Mouse (Mus musculus) urinary bladder, adult 18-20 months (tissue): Measurements from ENCODE around the gene Pygo2.
"Not testable (repeated sequence)": the region's sequence is repeated elsewhere in the genome, so short reads cannot be mapped to it uniquely, and the experiment has no call there.

Experiments used
- DNase-seq, 2 experiments: peaks; one replicate each; pipeline ENCODE4 v3.0.0; 2022; ENCODE audit warnings: low spot score in 2 of 2, mixed read lengths in 2 of 2

Pygo2 gene

DNA sequence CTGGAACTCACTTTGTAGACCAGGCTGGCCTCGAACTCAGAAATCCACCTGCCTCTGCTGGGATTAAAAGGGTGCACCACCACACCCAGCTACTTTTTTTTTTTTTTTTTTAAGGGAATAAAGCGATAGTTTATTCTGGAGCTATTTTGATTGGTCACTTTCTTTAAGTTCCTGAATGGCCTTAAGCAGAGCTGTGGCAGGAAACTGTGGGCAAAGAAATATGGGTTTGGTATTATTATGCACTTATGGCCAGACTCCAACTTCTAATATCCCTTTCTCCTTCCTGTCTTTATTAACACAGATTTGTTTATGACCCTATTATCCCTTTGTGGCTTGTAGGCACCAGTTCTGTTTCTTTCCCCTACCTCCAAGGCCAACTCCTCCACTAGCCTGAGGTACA, 9.6 kb upstream of the Pygo2 start:
- DNase-seq = no peak

DNA sequence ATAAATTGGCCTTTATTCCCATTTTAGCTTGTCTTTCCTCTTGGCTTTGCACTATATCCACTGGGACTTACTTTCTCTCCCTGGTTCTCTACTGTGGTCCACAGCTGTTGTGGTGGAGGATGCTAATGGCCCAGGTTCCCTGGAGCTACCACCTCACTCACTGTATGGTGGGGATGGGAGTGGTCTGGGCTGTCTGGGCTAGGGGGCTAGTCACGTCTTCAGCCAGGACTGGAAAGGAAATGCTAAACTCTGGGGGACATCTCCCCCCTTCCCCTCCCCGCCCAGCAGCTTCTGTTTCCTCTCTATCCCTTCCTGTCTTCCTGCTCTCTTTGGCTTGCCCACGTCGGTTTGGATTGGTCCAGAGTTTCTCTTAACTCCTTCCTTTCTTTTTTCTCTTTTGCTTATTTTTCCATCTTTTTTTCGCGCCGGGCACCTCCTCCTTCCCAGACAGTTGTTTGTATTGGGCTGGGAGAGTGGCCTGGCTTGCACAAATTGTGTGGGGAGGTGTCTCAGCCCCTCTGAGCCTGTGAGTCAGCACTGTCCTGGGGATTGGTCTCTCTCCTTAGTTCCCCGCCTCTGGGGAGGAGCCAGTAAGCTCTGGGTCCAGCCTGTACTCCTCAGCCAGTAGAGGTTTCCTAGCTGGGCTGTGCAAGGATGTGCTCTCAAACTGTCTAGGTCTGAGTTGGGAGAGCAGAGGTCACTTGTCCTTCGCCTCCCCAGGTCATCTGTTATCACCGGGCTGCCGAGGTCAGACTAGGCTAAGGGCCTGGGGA, 8.8 kb upstream of the Pygo2 start:
- DNase-seq = peak in 1 of 2 experiments; percentile 85

DNA sequence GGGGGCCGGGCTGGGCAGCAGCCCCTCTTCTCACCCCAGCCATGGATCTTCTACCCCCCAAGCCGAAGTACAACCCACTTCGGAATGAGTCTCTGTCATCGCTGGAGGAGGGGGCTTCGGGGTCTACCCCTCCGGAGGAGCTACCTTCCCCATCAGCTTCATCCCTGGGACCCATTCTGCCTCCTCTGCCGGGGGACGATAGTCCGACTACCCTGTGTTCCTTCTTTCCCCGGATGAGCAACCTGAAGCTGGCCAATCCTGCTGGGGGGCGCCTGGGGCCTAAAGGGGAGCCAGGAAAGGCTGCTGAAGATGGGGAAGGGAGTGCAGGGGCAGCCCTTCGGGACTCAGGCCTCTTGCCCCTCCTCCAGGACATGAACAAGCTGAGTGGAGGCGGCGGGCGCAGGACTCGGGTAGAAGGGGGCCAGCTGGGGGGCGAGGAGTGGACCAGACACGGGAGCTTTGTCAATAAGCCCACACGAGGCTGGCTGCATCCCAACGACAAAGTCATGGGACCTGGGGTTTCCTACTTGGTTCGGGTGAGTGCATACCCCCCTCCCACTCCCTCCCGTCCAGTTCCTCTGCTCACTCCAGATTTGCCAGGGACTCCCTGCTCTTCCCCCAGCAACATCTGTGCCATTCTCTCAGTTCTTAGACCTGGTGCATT, 8.1 kb upstream of the Pygo2 start:
- DNase-seq = no peak

DNA sequence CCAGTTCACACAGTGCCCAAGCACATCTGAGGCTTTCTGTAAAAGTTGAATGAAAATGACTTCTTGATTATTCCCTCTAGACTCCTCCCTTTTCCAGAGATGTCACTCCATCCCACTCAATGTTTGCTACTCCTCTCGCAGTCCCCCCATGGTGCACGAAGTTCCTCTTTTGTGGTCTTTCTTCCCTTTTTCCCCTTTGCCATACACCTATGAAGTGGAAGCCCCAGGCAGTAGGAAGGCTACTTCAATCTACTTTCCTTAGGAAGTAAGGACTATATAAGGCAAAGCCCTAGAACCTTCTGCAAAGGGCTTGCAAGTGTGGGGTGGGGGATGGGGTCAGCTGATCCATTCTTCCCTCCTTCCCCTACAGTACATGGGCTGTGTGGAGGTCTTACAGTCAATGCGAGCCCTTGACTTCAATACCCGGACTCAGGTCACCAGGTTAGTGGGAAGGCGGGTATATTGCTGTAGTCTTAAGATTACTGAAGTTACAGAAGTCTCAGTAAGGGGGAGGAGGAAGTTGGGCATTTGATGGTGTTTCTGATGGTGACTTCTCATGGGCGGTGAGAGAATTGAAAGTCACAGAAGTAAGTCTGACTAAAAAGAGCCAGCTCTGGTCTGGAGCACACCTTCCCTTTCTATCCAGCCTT, 7.3 kb upstream of the Pygo2 start:
- no peak for DNase-seq

DNA sequence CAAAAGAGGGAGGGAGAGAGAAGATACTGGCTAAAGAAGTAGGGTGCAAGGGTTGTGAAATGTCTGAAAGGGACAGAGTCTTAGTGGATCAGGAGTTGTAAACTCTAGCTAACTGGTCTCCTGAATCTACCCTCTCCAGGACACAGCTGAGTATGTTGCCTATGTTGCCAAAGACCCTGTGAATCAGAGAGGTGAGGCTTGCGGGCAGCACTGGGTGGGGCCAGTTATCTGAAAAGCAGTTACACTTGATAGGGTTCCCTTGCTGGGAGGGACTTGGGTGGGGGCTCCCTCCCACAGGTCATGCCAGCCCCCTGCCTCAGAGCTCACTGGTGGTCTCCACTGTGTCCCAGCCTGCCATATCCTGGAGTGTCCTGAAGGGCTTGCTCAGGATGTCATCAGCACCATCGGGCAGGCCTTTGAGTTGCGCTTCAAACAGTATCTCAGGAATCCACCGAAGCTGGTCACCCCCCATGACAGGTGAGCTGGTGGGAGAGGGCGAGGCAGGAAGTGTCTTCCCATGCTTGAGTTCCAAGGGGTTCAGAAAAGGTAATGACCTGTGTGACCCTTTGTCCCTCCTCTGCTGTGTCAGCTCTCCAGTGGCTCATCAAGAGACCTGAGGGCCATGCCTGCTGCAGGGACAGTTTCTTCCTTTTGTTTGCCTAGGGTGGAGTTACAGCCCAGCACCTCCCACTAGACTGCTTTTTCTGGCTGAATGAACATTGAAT, 5.4 kb upstream of the Pygo2 start:
- DNase-seq = no peak

DNA sequence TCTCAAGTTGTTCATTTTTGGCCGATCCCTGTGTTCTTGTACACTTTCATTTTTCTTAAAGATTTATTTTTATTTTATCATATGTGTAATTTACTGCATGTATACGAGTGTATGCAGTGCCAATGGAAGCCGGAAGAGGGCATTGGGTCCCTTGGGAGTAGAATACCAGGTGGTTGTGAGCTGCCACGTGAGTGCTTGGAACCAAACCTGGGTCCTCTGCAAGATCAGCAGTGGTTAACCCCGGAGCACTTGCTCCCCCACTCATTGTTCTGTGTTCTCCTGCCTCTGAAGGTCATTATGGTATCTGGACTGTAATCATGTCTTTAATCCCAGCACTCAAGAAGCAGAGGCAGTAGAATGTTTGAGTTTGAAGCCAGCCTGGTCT, 4.9 kb upstream of the Pygo2 start:
- DNase-seq = no peak

DNA sequence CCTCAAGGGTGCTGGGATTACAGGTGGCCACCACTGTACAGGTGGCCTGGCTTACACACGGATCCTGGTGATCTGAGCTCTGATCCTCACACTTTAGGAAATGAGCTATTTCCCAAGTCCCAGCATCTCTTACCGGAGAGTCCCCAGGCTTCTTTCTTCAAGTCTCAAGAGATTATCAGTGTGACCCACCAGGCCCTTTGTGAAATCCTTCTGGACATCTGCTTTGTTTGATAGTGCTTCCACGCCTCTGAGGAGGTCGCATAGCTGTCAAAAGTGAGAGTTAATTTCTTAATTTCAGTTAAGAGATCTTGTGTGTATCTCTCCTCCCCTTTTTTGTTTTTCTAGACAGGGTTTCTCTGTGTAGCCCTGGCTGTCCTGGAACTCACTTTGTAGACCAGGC, 4.1 kb upstream of the Pygo2 start:
- no peak for DNase-seq

DNA sequence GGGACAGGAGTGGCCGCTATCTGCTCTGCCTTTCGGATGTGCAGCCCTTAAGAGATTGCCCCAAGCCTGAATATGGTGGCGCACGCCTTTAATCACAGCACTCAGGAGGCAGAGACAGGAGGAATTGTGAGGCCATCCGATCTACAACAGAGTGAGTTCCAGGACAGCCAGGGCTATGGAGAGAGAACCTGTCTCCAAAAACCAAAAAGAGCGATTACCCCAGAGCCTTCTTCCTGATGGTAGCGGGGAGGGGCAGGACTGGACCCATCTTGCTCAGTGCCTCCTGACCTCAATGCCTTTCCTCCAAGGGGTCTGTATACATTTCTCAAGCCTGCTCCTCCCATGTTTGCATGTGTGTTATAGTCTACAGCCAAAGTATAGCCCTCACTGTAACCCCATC, 993 bp upstream of the Pygo2 start:
- DNase-seq = not testable (repeated sequence)

DNA sequence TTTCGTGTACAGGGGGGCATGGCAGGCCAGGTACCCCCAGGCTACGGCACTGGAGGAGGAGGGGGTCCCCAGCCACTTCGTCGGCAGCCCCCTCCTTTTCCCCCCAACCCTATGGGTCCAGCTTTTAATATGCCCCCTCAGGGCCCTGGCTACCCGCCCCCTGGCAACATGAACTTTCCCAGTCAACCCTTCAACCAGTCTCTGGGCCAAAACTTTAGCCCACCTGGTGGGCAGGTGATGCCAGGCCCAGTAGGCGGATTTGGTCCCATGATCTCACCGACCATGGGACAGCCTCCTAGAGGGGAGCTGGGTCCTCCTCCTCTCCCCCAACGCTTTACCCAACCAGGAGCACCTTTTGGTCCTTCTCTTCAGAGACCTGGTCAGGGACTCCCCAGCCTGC, 2.6 kb downstream of the Pygo2 start:
- no peak for DNase-seq

DNA sequence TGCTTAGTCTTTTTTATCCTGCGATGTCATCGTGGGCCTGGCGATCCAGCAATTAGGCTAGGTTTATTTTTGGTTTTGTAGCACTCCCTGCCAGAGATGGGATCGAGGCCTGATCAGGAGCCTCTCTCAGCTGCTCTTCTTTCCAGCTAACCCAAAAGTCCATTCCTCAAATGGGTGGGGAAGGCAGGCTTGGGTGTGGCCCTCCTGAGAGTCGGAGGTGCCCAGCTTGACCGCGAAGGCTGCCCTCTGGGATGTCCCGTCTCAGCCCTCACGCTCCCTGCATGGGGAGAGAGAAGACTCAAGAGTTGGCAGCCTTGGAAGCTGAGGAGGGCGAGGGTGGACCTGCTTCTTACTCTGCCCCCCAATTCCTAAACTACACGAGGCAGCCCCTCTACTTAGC, 4.5 kb downstream of the Pygo2 start:
- DNase-seq = no peak

DNA sequence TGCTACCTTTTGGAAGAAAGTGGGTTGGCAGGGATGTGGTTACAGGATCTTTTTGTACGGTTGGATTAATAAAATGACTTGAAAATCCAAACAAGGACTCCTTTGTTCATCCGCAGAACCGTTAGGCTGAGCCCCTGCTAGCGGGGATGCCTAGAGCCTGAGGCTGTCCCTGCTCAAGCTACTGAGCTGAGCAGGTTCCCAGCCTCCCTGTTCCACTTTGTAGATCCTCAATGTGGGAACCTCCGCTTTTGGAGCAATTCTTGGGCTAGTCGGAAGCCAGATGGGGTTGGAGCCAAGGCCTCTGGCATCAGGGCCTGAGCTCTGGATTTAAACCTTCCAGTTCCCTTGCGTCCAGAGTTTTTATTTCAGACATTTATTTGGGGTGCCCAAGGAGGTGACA, 5.0 kb downstream of the Pygo2 start:
- no peak for DNase-seq

DNA sequence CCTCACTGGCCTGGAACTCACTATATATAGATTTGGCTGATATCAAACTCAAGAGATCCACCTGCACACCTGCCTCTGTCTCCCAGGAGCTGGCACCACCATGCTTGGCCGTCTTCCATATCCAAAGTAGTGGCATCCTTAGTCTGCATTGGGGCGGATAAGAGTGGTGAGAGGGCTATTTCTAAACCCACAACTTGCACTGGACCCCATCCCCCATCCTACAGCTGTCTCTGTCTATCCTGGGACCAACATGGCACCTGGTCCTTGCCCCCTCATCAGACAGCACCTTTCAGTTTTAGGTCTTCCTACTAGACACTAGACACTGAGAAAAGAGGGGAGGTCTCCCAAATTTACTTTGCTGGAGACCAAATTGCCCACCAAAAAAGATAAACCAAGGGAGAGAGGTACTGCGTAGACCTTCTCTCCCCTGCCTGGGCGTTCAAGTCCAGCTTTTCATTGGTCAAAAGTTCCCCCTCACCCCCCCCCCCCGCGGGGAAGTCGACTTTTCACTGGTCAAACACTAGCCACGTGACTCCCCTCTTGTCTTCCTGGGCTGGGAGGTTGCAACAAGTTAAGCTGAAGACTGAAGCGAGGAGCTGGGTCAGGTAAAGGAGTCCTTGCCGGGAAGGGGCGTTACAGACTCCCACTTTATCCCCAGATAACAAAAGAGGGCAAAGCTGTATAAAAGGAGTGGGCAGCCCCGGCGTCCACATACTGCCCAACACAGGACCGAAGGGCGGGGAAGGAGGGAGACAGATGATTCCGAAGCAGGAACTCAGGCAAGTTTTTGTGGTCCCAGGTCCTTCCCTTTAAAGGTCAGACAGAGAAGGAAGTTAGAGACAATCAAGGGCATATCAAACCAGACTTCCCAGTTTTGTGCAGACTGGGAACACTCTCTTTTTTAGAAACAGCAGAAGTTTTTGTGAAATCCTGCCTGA, 6.4 kb downstream of the Pygo2 start, which contains the start of gene Pbxip1:
TSS of gene Pbxip1 (plus strand) at position 531 of the 938 bp plus-strand sequence.
- DNase-seq = peak; percentile 53 to 62

DNA sequence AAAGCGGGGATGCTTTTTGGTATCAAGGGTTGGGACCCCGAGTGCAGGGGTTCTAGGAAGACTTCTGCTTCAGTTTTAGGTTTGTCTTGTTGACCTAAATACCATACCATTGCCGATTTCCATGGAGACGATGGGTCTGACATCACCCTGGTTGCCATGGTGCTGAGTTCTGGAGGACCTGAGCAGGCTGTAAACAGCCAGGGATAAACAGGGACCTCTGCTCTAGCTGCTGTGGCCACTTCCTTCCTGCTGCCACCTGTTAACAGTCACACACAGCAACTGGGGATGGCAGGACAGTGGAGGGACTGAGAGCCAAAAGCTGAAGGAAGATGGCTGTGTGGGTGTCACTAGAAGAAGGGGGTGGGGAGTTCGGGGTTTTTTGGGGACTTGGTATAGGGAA, 7.3 kb downstream of the Pygo2 start:
- DNase-seq = no peak

DNA sequence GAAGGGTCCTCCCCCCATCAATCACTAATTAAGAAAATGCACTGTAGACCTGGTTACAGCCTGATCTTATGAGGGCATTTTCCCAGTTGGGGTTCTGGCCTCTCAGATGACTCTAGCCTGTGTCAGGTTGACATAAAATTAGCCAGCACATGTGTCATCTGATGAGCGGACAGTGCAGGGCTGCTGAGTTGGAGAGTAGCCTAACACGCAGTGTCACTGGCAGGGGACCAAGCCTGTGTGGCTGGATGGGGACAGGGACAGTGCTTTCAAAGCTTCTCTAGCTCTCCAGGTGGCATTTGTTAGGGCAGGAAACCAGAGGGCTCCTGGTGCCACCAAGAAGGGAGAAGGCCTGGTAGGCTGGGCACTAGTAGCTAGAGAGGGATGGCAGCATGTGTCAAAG, 10.7 kb downstream of the Pygo2 start:
- no peak for DNase-seq

DNA sequence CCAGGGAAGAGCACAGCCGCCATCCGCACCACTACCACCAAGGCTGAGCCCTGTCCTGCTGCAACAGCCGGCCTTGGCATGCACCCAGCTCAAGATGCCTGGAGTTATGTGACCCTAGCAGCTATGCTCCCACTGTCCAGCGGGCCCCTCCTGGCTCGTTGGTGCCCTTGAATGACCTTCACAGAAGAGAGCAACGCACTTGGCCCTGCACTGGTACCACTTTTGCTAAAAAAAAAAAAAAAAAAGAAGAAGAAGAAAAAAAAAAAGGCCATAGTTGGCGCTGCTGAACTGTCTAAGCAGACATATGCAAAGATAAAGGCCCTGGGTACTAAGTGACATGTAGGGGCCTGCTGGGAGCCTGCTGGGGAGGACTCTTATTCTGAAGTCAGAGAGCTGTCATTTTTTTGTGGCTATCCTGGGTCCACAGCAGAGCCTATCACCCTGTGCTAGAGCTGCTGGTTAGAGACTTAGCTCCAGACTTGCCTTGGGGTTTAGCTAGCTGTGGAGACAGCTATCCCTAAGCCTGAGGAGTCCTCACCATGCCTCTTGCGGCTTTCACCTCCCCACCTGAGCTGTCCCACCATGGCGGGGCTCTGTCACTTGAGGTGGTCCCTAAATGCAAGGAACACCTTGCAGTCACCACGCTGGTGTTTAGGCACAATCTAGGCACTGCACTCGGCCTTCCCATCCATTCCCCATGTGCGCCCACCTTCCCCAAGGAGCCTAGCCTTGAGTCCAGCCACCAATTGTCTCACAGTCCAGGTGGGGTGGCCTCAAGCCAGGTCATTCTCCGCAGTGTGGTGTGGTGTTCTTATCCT, 18.9 kb downstream of the Pygo2 start:
- DNase-seq = no peak

DNA sequence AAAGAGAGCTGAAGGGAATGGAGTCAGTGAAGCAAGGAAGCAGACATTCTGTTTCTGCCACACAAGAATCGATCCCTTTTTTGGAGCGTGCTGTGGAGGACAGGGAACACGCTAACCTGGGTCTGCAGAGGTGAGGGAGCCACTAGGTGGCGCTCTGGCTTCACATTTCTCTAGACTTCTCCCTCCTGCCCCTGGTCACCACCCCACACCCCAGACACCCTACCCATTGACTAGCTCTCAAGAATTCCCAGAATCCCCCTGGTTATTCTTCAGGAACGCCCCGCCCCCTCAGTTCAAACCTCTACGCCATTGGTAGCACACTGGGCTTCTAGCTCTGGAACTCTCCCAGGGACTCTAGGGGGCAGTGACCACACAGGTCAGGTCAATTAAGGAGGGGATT, 19.5 kb downstream of the Pygo2 start:
- DNase-seq = peak in 1 of 2 experiments; percentile 51

DNA sequence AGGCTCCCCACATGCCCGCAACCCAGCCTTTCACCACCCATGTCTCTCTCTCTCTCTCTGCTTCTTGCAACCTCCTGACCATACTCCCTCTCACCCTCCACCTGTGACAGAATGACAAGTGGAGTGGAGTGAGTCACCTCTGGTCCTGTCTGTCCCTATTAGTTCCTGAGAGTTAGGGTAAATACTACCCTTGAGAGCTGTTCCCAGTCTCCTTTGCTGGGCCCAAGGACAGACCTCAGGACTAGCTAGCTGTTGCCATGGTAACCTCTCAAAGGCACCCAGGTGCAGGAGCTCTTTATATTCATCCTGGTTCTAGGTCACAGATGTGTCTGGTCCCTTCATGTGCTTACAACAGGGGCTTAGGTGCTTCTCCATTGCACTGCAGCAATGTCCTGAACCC, 21.9 kb downstream of the Pygo2 start:
- DNase-seq = no peak

DNA sequence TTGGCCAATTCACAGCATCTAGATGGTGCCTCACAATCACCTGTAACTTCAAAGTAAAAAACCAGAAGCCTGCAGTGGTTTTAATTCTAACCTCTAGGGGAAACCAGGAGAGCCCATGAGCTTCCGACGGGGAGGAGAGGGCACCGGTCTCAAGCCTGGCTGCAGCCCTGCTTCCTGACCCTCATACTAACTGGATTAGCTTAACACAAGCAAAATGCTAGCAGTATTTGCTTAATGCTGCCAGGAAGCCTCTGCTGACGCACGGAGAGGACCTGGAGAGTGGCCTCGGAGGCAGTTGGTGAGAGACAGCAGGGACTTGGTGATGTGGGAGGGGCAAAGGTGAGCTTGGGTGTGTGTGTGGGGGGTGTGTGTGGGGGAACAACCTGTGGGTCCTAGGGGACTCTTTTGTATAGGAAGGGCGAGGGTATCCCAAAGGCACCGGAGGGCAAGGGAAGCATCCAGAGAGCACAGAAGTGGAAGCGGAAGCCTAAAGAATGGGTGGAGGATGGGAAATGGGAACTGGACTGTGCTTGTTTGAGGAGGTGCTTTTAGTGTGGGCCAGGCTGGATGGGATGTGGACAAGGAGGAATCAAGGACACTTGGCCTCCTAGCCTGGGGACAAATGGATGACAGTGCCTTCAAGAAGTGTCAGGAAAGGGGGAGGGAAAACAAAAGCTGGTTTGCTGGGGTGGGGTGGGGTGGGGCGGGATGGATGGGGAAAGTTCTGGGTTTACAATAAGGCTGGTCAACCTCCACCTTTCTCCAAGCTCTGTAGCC, 24.6 kb downstream of the Pygo2 start, which contains the start of gene Pmvk:
TSS of gene Pmvk (plus strand) at position 141 of the 777 bp plus-strand sequence.
- no peak for DNase-seq

DNA sequence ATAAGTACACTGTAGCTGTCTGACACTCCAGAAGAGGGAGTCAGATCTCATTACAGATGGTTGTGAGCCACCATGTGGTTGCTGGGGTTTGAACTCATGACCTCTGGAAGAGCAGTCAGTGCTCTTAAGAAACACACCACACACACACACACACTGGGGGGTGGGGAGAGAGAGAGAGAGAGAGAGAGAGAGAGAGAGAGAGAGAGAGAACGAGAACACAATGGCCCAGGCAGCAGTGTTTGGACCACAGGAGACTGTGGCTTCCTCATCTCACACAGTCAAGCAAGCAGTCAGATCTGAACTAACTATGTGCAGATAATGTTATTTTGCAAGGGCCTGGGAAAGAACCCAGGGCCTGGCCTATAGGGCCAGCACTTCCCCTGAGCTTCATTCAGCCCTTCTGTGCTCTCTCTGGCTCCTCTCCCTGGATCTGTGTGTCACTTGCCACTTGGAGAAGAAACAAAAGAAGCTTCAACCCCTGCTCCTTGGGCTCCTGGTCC, 25.8 kb downstream of the Pygo2 start:
- no peak for DNase-seq
